Mouse (Mus musculus) MEL (cell line): ENCODE measurements around the gene Cldn10. TPM values are rescaled to one million over a fixed set of nuclear protein-coding genes. Genes with fewer than 3 reads are reported as not detected.

Experiments
- DNase-seq: peaks from one replicate; pipeline ENCODE4 v3.0.0; 2011; ENCODE audit warnings: low read depth, low spot score
- H3K27ac ChIP-seq: 2 replicates; pipeline ENCODE4 v1.5.1; 2012; ENCODE audit warnings: low read depth, mild to moderate bottlenecking, control low read depth, low read length, moderate library complexity; ENCODE audit not compliant: control insufficient read depth
- H3K27me3 ChIP-seq, 2 experiments: fragments of 150-350 bp in 1 of 2; sonication (generic) in 1 of 2; 2 replicates each; pipeline ENCODE4 v1.6.1; 2012; ENCODE audit warnings: low read length in 2 of 2, mild to moderate bottlenecking in 2 of 2, improper control_type of control experiment in 1 of 2, moderate library complexity in 1 of 2; ENCODE audit not compliant: insufficient read depth in 2 of 2, control insufficient read depth in 1 of 2
- H3K36me3 ChIP-seq, 2 experiments: 2 replicates each; pipeline ENCODE4 v1.6.1; 2012 to 2014; ENCODE audit warnings: low read length in 2 of 2, improper control_type of control experiment in 1 of 2, inconsistent platforms in 1 of 2, mild to moderate bottlenecking in 1 of 2; ENCODE audit not compliant: insufficient read depth in 2 of 2, control insufficient read depth in 1 of 2
- H3K4me1 ChIP-seq, 2 experiments: fragments of 150-350 bp in 1 of 2; sonication (generic) in 1 of 2; 2 replicates each; pipeline ENCODE4 v1.6.1; 2012; ENCODE audit warnings: low read length in 2 of 2, improper control_type of control experiment in 1 of 2, mild to moderate bottlenecking in 1 of 2; ENCODE audit not compliant: insufficient read depth in 2 of 2, control insufficient read depth in 1 of 2
- H3K4me3 ChIP-seq, 2 experiments: fragments of 150-350 bp in 1 of 2; sonication (generic) in 1 of 2; 2 replicates each; pipeline ENCODE4 v1.5.1; 2012; ENCODE audit warnings: low read depth in 2 of 2, low read length in 2 of 2, mild to moderate bottlenecking in 2 of 2, moderate library complexity in 2 of 2, control low read depth in 1 of 2, improper control_type of control experiment in 1 of 2; ENCODE audit not compliant: control insufficient read depth in 1 of 2, insufficient read depth in 1 of 2
- H3K79me2 ChIP-seq: 2 replicates; pipeline ENCODE4 v1.6.1; 2012; ENCODE audit warnings: mild to moderate bottlenecking, low read length, moderate library complexity; ENCODE audit not compliant: control insufficient read depth, poor library complexity, insufficient read depth
- H3K9ac ChIP-seq: 2 replicates; pipeline ENCODE4 v1.6.1; 2012; ENCODE audit warnings: low read depth, mild to moderate bottlenecking, control low read depth, low read length, moderate library complexity; ENCODE audit not compliant: control insufficient read depth, poor library complexity, severe bottlenecking
- H3K9me3 ChIP-seq: fragments of 150-350 bp; sonication (generic); replicated peaks from 2 replicates; pipeline ENCODE4 v1.6.1; 2012; ENCODE audit warnings: mild to moderate bottlenecking, low read length, improper control_type of control experiment, moderate library complexity; ENCODE audit not compliant: insufficient read depth
- CHD1 ChIP-seq: IDR thresholded peaks from 2 replicates; pipeline ENCODE4 v1.6.1; 2012; ENCODE audit warnings: low read depth, mild to moderate bottlenecking, inconsistent platforms, low read length, improper control_type of control experiment
- CHD2 ChIP-seq: IDR thresholded peaks from 2 replicates; pipeline ENCODE4 v1.6.1; 2011; ENCODE audit warnings: low read length, improper control_type of control experiment
- EP300 ChIP-seq, 2 experiments: IDR thresholded peaks; 2 replicates each; pipeline ENCODE4 v1.6.1; 2011; ENCODE audit warnings: improper control_type of control experiment in 2 of 2, low read length in 2 of 2, low read depth in 1 of 2, mild to moderate bottlenecking in 1 of 2
- ETS1 ChIP-seq: IDR thresholded peaks from 2 replicates; pipeline ENCODE4 v1.6.1; 2012; ENCODE audit warnings: low read depth, mild to moderate bottlenecking, inconsistent platforms, low read length, improper control_type of control experiment, moderate library complexity
- GATA1 ChIP-seq: IDR thresholded peaks from 2 replicates; pipeline ENCODE4 v1.6.1; 2011; ENCODE audit warnings: low read depth, low read length, improper control_type of control experiment
- MAFK ChIP-seq: IDR thresholded peaks from 2 replicates; pipeline ENCODE4 v1.6.1; 2011; ENCODE audit warnings: low read depth, mild to moderate bottlenecking, low read length, improper control_type of control experiment, borderline replicate concordance
- MAX ChIP-seq: IDR thresholded peaks from 2 replicates; pipeline ENCODE4 v1.6.1; 2011; ENCODE audit warnings: low read length, improper control_type of control experiment
- MAZ ChIP-seq: IDR thresholded peaks from 2 replicates; pipeline ENCODE4 v1.6.1; 2012; ENCODE audit warnings: low read depth, mild to moderate bottlenecking, inconsistent platforms, low read length, improper control_type of control experiment
- MYB ChIP-seq: IDR thresholded peaks from 2 replicates; pipeline ENCODE4 v1.6.1; 2011; ENCODE audit warnings: mild to moderate bottlenecking, low read depth, low read length, improper control_type of control experiment
- NRF1 ChIP-seq: IDR thresholded peaks from 2 replicates; pipeline ENCODE4 v1.6.1; 2014; ENCODE audit warnings: low read depth, mild to moderate bottlenecking, inconsistent platforms, low read length, improper control_type of control experiment, moderate library complexity; ENCODE audit not compliant: poor library complexity, insufficient read depth, severe bottlenecking
- POLR2A ChIP-seq, 2 experiments: IDR thresholded peaks; 2 replicates each; pipeline ENCODE4 v1.6.1; 2011 to 2012; ENCODE audit warnings: low read length in 2 of 2, mild to moderate bottlenecking in 2 of 2, control low read depth in 1 of 2, improper control_type of control experiment in 1 of 2, low read depth in 1 of 2, moderate library complexity in 1 of 2; ENCODE audit not compliant: control insufficient read depth in 1 of 2, insufficient read depth in 1 of 2, poor library complexity in 1 of 2
- POLR2AphosphoS5 ChIP-seq: IDR thresholded peaks from 2 replicates; pipeline ENCODE4 v1.6.1; 2012; ENCODE audit warnings: low read depth, borderline replicate concordance, mild to moderate bottlenecking, inconsistent platforms, low read length, moderate library complexity, mixed read lengths
- SMC3 ChIP-seq: IDR thresholded peaks from 2 replicates; pipeline ENCODE4 v1.6.1; 2011; ENCODE audit warnings: low read depth, low read length, improper control_type of control experiment
- TAL1 ChIP-seq: IDR thresholded peaks from 2 replicates; pipeline ENCODE4 v1.6.1; 2012; ENCODE audit warnings: mild to moderate bottlenecking, inconsistent platforms, low read length, moderate library complexity, mixed read lengths
- TCF12 ChIP-seq: IDR thresholded peaks from 2 replicates; pipeline ENCODE4 v1.6.1; 2014; ENCODE audit warnings: low read depth, mild to moderate bottlenecking, inconsistent platforms, low read length, improper control_type of control experiment, moderate library complexity
- ZC3H11A ChIP-seq: IDR thresholded peaks from 2 replicates; pipeline ENCODE4 v1.6.1; 2012; ENCODE audit warnings: low read depth, mild to moderate bottlenecking, inconsistent platforms, low read length, improper control_type of control experiment
- ZMIZ1 ChIP-seq: IDR thresholded peaks from 2 replicates; pipeline ENCODE4 v1.6.1; 2012; ENCODE audit warnings: low read depth, mild to moderate bottlenecking, inconsistent platforms, low read length, improper control_type of control experiment, moderate library complexity
- polyA plus RNA-seq, 2 experiments: library from polyadenylated mRNA; stranded (reverse) in 1 of 2; unstranded in 1 of 2; fragments of >175 nt in 1 of 2; fragments of >200 nt in 1 of 2; gene quantifications; 2 replicates each; pipeline versions ENCODE4 v1.2.1 to v1.2.4; 2012; ENCODE audit warnings: low replicate concordance in 2 of 2, low read depth in 1 of 2; ENCODE audit not compliant: insufficient read length in 2 of 2, insufficient read depth in 1 of 2, missing spikeins in 1 of 2
- total RNA-seq: library from RNA; depleted of rRNA; stranded (reverse); fragments of 300-350 nt; gene quantifications from 2 replicates; pipeline ENCODE4 v1.2.3, GENCODE M21; 2012

The Cldn10 gene
- total and polyA plus RNA-seq, 3 experiments = 0.17 TPM; not detected in 2

DNA sequence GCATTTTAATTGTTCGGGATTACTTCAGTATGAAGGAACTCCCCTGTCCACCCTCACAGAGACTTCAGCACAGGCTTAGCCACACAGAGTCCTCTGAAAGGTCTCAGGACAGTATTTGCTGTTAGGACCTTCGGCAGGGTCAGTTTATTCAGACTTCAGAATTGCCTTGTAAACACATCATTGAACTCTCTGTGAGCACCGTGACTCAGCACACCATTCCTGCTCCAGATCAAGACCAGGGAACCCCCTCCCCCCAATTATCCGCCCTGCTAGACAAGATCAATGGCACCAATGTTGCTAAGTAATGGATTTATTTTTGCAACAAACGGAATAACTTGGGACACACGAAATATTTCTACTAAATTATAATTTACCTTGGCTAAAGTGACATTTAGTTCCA is 79.7 kb downstream of the Cldn10 start:
- DNase-seq = no peak
- Histone ChIP-seq H3K9me3 (no peaks in the 10 kb centered on the region), H3K9ac (no peak overlapping the region), H3K4me1 (peaks cover 2 to 14% of the 10 kb centered on the region in 2 experiments; a peak in 3 of 4 replicates), H3K4me3 (no peak overlapping the region), H3K36me3 (peaks cover 0 to 8% of the 10 kb centered on the region in 2 experiments; a peak in 2 of 4 replicates), H3K27ac (no peak overlapping the region), H3K79me2 (no peaks in the 10 kb centered on the region), H3K27me3 (no peaks in the 10 kb centered on the region)
- TF ChIP-seq POLR2A (IDR thresholded peaks at IDR 0.05; ENCODE audit: control insufficient read depth in 1 of 2, insufficient read depth in 1 of 2, low read depth in 1 of 2, low read length in 2 of 2, poor library complexity in 1 of 2) = no peak

GRCm38 (mm10) chr14:118868102-118868724 is 80.5 kb downstream of the Cldn10 start:
- no peak overlapping the region for H3K4me3 ChIP-seq
- peaks cover 0 to 8% of the 10 kb centered on the region in 2 experiments; a peak in 2 of 4 replicates for H3K36me3 ChIP-seq
- no peak overlapping the region for H3K27ac ChIP-seq
- no peaks in the 10 kb centered on the region for H3K9me3 ChIP-seq
- H3K79me2 ChIP-seq = no peaks in the 10 kb centered on the region
- peaks cover 2 to 14% of the 10 kb centered on the region in 2 experiments; a peak in 3 of 4 replicates for H3K4me1 ChIP-seq
- H3K9ac ChIP-seq = no peak overlapping the region
- DNase-seq = no peak
- TF ChIP-seq ZC3H11A = no peak
- no peak for TF ChIP-seq NRF1
- no peak for TF ChIP-seq ZMIZ1
- TF ChIP-seq MAFK = no peak
- no peak for TF ChIP-seq CHD1
- TF ChIP-seq EP300 (IDR thresholded peaks at IDR 0.05; ENCODE audit: low read depth in 1 of 2, low read length in 2 of 2) = no peak
- H3K27me3 ChIP-seq = no peaks in the 10 kb centered on the region

DNA sequence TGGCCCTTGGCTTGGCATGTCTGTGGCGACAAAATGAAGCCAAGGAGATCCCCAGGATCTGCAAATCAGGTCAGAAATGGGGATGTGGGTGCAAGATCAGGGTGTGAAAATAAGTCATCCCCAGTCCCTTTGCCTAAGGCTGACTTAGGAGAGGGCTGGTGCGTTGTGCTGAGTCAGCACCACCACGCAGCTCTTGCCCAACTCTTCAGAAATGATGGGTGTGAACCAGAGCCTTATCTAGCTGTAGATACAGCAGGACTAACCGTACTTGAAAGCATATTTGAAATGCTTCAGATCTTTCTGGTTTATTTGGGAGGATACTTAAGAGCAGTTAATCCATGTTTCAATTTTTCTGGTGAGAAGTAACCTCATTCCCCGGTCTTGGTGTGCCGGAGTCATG is 82.0 kb downstream of the Cldn10 start:
- Histone ChIP-seq H3K79me2 (no peaks in the 10 kb centered on the region), H3K9ac (no peak overlapping the region), H3K27ac (peak overlapping the region; percentile 26; the same call in 1 of the 2 replicates), H3K4me1 (peaks cover 2 to 14% of the 10 kb centered on the region in 2 experiments; a peak in 3 of 4 replicates), H3K27me3 (no peaks in the 10 kb centered on the region), H3K36me3 (peaks cover 0 to 8% of the 10 kb centered on the region in 2 experiments; a peak in 2 of 4 replicates), H3K9me3 (no peaks in the 10 kb centered on the region), H3K4me3 (no peak overlapping the region)
- TF ChIP-seq ETS1 (peak; percentile 53), POLR2AphosphoS5 (no peak), SMC3 (no peak), TCF12 (0 out of 2 replicates have a peak, but pooled peaks have one; percentile 17), EP300 (IDR thresholded peaks at IDR 0.05; ENCODE audit: low read depth in 1 of 2, low read length in 2 of 2) (peak; percentile 23 to 39; a peak in 2 of 4 replicates), MAX (peak; percentile 41; the same call in 1 of the 2 replicates), POLR2A (IDR thresholded peaks at IDR 0.05; ENCODE audit: control insufficient read depth in 1 of 2, insufficient read depth in 1 of 2, low read depth in 1 of 2, low read length in 2 of 2, poor library complexity in 1 of 2) (no peak), CHD2 (no peak), MYB (no peak), TAL1 (no peak), MAZ (no peak), GATA1 (peak; percentile 51; the same call in 1 of the 2 replicates), MAFK (peak; percentile 98)
- peak; percentile 68 for DNase-seq
